Mouse (Mus musculus) midbrain, embryonic 12.5 days (tissue): ENCODE data around the gene Umod. TPM values are rescaled to one million over a fixed set of nuclear protein-coding genes. Genes with fewer than 3 reads are reported as not detected.

Experiments used
- ATAC-seq: fragments of 200-750 bp; cut with Nextera tagmentation; 2 replicates; pipeline ENCODE4 v1.8.0; 2017; ENCODE audit warnings: low read depth, moderate TSS enrichment, moderate library complexity; ENCODE audit not compliant: low FRiP score
- H3K27ac ChIP-seq: fragments of 300-500 bp; sonication (generic); replicated peaks from 2 replicates; pipeline ENCODE4 v1.5.1; 2016; ENCODE audit warnings: mild to moderate bottlenecking
- H3K27me3 ChIP-seq: fragments of 300-500 bp; sonication (generic); 2 replicates; pipeline ENCODE4 v1.6.1; 2016; ENCODE audit warnings: mild to moderate bottlenecking
- H3K36me3 ChIP-seq: fragments of 300-500 bp; sonication (generic); 2 replicates; pipeline ENCODE4 v1.6.1; 2016
- H3K4me1 ChIP-seq: fragments of 300-500 bp; sonication (generic); 2 replicates; pipeline ENCODE4 v1.6.1; 2016
- H3K4me2 ChIP-seq: fragments of 300-500 bp; sonication (generic); replicated peaks from 2 replicates; pipeline ENCODE4 v1.6.1; 2016; ENCODE audit warnings: mild to moderate bottlenecking, moderate library complexity
- H3K4me3 ChIP-seq: fragments of 300-500 bp; sonication (generic); 2 replicates; pipeline ENCODE4 v1.5.1; 2016; ENCODE audit warnings: mild to moderate bottlenecking
- H3K9ac ChIP-seq: fragments of 300-500 bp; sonication (generic); replicated peaks from 2 replicates; pipeline ENCODE4 v1.6.1; 2016; ENCODE audit warnings: mild to moderate bottlenecking, moderate library complexity
- H3K9me3 ChIP-seq: fragments of 300-500 bp; sonication (generic); 2 replicates; pipeline ENCODE4 v1.6.1; 2016; ENCODE audit warnings: mild to moderate bottlenecking
- WGBS: fragments of 180-500 bp; shearing (Covaris S2); methylation state at CpG from one replicate; pipeline ENCODE4 v1.1.7; 2016; 5-methylcytosine and 5-hydroxymethylcytosine counted together
- polyA plus RNA-seq: library from polyadenylated mRNA; unstranded; fragments of >200 nt; fragmentation: Nextera tagmentation; extraction: Ambion mirVana; gene quantifications from 2 replicates; pipeline ENCODE4 v1.2.1, GENCODE M21; 2016

Gene Umod
- polyA plus RNA-seq, result not detected in 2 replicates

GRCm38 (mm10) chr7:119479256-119479655, at the start of gene Umod:
Gene Umod (minus strand): TSS chr7:119479282.
- H3K4me3 ChIP-seq, result no peak within 1 kb of the TSS
- no peak within 1 kb of the TSS for H3K27ac ChIP-seq
- H3K4me2 ChIP-seq, result no peak within 1 kb of the TSS
- no peaks in the 10 kb centered on the region for H3K36me3 ChIP-seq
- no peak within 1 kb of the TSS for H3K9ac ChIP-seq
- H3K9me3 ChIP-seq, result no peaks in the 10 kb centered on the region
- H3K27me3 ChIP-seq, result no peaks in the 10 kb centered on the region
- ATAC-seq, result no peak
- H3K4me1 ChIP-seq, result no peaks in the 10 kb centered on the region

GRCm38 (mm10) chr7:119528617-119529016, 49.5 kb upstream of the Umod start:
- Histone ChIP-seq H3K27ac (no peak overlapping the region), H3K36me3 (no peaks in the 10 kb centered on the region), H3K9ac (no peak overlapping the region), H3K27me3 (no peaks in the 10 kb centered on the region), H3K4me3 (no peak overlapping the region), H3K4me2 (no peak overlapping the region), H3K4me1 (no peaks in the 10 kb centered on the region), H3K9me3 (no peaks in the 10 kb centered on the region)
- no peak for ATAC-seq
- WGBS, result 85% methylated on average over 7 of the region's 7 CpGs

- Histone ChIP-seq H3K9me3 (no peaks in the 10 kb centered on the region), H3K4me1 (no peaks in the 10 kb centered on the region), H3K27me3 (no peaks in the 10 kb centered on the region), H3K4me2 (no peak overlapping the region), H3K27ac (no peak overlapping the region), H3K4me3 (no peak overlapping the region), H3K9ac (no peak overlapping the region), H3K36me3 (no peaks in the 10 kb centered on the region)
- WGBS, result 78% methylated on average over 2 of the region's 2 CpGs
- ATAC-seq, result no peak
Measured at GRCm38 (mm10) chr7:119527548-119527947, 48.5 kb upstream of the Umod start.

DNA sequence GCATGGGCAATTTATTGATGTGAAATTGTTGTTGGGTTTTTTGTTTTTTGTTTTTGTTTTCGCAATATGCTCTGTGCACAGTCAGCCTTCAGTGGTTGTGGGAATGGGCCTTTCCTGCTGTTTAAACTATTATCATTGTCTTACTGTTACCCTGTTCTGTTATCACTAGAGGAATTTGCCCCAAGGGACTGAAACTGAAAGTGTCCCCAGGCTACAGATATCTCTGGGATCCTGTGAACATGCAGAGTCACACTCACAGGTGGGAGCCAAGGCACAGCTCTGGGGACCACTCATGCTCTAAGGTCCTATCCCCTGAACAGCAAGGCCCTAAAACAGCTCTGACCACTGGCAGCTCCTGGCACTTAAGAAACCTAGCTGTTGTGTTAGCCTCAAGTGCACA, 48.1 kb upstream of the Umod start:
- Histone ChIP-seq H3K9me3 (no peaks in the 10 kb centered on the region), H3K4me3 (no peak overlapping the region), H3K27ac (no peak overlapping the region), H3K4me2 (no peak overlapping the region), H3K9ac (no peak overlapping the region), H3K27me3 (no peaks in the 10 kb centered on the region), H3K36me3 (no peaks in the 10 kb centered on the region), H3K4me1 (no peaks in the 10 kb centered on the region)
- 97% methylated on average over 1 of the region's 1 CpGs for WGBS
- ATAC-seq, result no peak

DNA sequence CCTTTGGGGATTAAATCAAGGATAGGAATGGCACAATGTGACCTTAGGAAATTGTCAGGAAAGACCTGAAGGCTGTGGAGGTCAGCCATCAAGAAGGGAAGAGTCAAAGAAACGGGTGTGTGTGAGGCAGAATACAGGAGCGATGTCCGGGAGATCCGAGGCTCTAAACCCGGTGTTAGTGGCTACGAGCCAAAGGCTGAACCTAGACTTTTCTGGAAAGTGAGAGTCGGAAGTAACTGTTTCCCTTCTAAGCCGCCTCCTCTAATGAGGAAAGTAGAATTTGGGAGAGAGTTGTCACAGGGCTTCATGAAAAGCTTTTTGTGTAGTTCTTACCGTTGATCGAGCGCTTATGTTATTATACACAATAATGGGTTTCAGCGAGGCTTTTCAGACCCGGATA, 47.4 kb upstream of the Umod start:
- WGBS, result 62% methylated on average over 13 of the region's 13 CpGs
- Histone ChIP-seq H3K27me3 (no peaks in the 10 kb centered on the region), H3K4me2 (no peak overlapping the region), H3K4me3 (no peak overlapping the region), H3K27ac (no peak overlapping the region), H3K4me1 (no peaks in the 10 kb centered on the region), H3K9ac (no peak overlapping the region), H3K9me3 (no peaks in the 10 kb centered on the region), H3K36me3 (no peaks in the 10 kb centered on the region)
- no peak for ATAC-seq

DNA sequence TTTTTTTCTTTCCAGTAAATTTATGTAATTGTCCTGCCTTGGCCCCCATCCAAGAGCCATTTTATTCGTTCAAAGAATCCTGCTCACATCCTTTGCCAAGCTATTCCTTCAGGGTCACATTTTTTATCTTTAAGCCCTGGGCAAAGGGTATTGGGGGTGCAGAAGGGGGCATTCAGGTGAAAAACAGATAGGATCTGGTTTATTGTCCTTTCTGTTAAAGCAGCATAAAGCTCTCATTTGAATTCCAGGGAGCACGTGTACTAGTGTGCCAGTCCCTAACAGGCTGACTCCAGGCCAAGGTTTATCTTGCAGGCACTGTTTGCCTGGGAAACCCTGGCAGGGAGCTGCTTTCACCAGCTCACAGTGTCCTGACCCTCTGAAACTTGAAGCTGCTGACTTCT, 46.8 kb upstream of the Umod start:
- Histone ChIP-seq H3K27me3 (no peaks in the 10 kb centered on the region), H3K9me3 (no peaks in the 10 kb centered on the region), H3K4me3 (no peak overlapping the region), H3K27ac (no peak overlapping the region), H3K36me3 (no peaks in the 10 kb centered on the region), H3K4me2 (no peak overlapping the region), H3K9ac (no peak overlapping the region), H3K4me1 (no peaks in the 10 kb centered on the region)
- 37% methylated on average over 2 of the region's 2 CpGs for WGBS
- no peak for ATAC-seq

DNA sequence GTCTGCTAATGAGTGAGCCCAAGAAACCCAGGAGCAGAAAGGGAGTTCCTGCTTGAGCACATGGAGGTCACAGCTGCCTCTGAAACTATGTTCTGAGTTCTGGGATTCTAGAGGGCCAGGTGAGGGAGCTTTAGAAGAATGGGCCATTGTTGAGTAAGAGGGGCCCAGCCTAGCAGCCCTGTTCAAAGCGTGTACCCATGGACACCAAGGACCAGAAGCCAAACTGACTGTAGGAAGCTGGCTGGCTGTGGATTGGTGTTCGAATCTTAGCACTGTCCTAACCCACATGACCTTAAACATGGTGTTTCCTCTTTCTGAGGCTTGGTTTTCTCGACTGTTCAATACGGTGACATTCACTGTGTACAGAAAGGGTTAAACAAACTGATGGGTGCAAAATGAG, 44.3 kb upstream of the Umod start, which contains the start of gene Pdilt:
TSS of gene Pdilt (minus strand) at position 101 of the 400 bp plus-strand sequence.
- Histone ChIP-seq H3K27me3 (no peaks in the 10 kb centered on the region), H3K36me3 (no peaks in the 10 kb centered on the region), H3K9me3 (no peaks in the 10 kb centered on the region), H3K27ac (no peak within 1 kb of the TSS), H3K4me1 (no peaks in the 10 kb centered on the region), H3K4me3 (no peak within 1 kb of the TSS), H3K4me2 (no peak within 1 kb of the TSS), H3K9ac (no peak within 1 kb of the TSS)
- no peak for ATAC-seq
- WGBS, result 74% methylated on average over 4 of the region's 4 CpGs

DNA sequence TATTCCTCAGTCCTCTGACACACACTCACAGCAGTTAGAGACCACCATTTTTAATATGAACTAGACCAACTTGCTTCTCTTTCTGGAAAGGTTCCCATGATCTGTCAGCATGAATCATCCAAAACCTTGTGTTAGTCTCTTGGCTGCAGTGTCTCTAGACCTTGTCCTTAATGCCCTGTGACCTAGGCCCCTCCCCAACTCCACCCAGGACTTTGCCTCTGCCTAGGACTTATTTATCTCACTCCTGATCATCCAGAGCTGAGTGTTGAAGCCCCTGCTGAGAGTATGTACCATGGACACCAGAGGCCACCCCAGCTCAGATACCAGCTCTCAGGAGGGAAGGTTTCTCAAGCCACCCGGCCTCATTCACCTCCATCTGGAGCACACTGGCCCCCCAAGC, 43.3 kb upstream of the Umod start:
- H3K36me3 ChIP-seq, result no peaks in the 10 kb centered on the region
- H3K27me3 ChIP-seq, result no peaks in the 10 kb centered on the region
- 90% methylated on average over 1 of the region's 1 CpGs for WGBS
- H3K4me3 ChIP-seq, result no peak overlapping the region
- no peak overlapping the region for H3K27ac ChIP-seq
- no peak for ATAC-seq
- no peak overlapping the region for H3K4me2 ChIP-seq
- H3K9me3 ChIP-seq, result no peaks in the 10 kb centered on the region
- H3K4me1 ChIP-seq, result no peaks in the 10 kb centered on the region
- H3K9ac ChIP-seq, result no peak overlapping the region

DNA sequence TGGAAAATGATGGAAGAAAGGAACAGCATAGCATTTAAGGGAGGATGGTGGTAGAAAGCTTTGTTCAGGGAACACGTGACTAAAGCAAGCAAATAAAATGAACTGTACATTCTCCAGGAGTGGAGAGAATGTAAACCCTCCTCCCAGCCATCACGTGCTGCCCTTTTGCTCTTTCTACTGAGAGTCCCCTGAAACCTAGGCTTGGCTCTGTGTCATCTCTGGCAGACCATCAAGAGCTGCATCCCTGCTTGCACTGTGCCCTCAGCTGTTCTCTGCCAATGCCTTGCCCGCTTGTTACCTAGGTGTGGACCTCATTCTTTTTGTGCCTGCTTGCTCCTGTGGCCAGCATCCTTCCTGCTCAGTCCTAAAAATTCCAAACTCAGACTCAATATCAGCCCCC, 42.7 kb upstream of the Umod start:
- no peak overlapping the region for H3K4me2 ChIP-seq
- no peak for ATAC-seq
- H3K27ac ChIP-seq, result no peak overlapping the region
- H3K4me1 ChIP-seq, result no peaks in the 10 kb centered on the region
- H3K36me3 ChIP-seq, result no peaks in the 10 kb centered on the region
- H3K4me3 ChIP-seq, result no peak overlapping the region
- H3K27me3 ChIP-seq, result no peaks in the 10 kb centered on the region
- H3K9ac ChIP-seq, result no peak overlapping the region
- no peaks in the 10 kb centered on the region for H3K9me3 ChIP-seq
- 81% methylated on average over 3 of the region's 3 CpGs for WGBS

- H3K27ac ChIP-seq, result no peak overlapping the region
- ATAC-seq, result 0 out of 2 replicates have a peak, but pooled peaks have one; percentile 30
- H3K27me3 ChIP-seq, result no peaks in the 10 kb centered on the region
- no peaks in the 10 kb centered on the region for H3K36me3 ChIP-seq
- WGBS, result 39% methylated on average over 5 of the region's 5 CpGs
- no peak overlapping the region for H3K4me2 ChIP-seq
- H3K4me1 ChIP-seq, result no peaks in the 10 kb centered on the region
- no peak overlapping the region for H3K9ac ChIP-seq
- no peak overlapping the region for H3K4me3 ChIP-seq
- no peaks in the 10 kb centered on the region for H3K9me3 ChIP-seq
Measured at GRCm38 (mm10) chr7:119519654-119520053, 40.6 kb upstream of the Umod start.

DNA sequence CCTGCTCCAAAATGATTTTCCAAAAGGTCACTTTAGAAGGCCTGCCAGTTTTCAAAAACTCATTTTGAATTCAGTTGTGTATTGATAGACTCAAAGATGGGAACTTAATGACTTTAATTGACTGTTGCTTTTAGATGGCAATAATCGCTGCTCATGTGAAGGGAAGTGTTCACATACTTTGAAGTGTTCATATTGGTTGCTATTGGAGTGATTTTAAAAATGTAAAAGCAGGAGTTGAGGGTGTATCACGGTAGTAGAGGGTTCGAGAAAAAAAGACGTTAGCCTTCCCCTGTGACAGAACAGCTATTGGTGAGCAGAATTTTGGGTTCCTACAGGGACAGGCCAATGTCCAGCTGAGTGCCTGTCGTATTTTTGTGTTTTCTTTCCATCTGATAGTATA, 40.1 kb upstream of the Umod start, which contains the start of gene Acsm5:
TSS of gene Acsm5 (plus strand) at position 301 of the 400 bp plus-strand sequence.
- no peak within 1 kb of the TSS for H3K27ac ChIP-seq
- no peak for ATAC-seq
- H3K9me3 ChIP-seq, result no peaks in the 10 kb centered on the region
- H3K9ac ChIP-seq, result no peak within 1 kb of the TSS
- no peaks in the 10 kb centered on the region for H3K4me1 ChIP-seq
- WGBS, result 75% methylated on average over 5 of the region's 5 CpGs
- no peaks in the 10 kb centered on the region for H3K27me3 ChIP-seq
- H3K4me2 ChIP-seq, result no peak within 1 kb of the TSS
- H3K36me3 ChIP-seq, result no peaks in the 10 kb centered on the region
- H3K4me3 ChIP-seq, result no peak within 1 kb of the TSS

DNA sequence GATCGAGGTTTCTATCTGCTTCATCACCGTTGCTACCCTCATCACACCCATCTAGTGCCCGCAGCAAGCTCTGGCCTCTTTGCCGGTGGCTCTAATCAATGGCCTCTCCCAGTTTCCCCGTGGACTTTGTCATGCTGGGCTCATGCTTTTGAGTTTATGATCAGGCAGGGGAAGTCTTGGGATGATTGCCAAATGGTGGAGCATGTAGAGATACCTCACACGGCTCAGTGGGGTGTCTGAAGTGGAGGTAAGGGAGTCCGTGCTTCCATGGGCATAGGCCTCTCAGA, 37.1 kb upstream of the Umod start:
- Histone ChIP-seq H3K36me3 (no peaks in the 10 kb centered on the region), H3K9ac (no peak overlapping the region), H3K27ac (no peak overlapping the region), H3K4me3 (no peak overlapping the region), H3K4me1 (no peaks in the 10 kb centered on the region), H3K9me3 (no peaks in the 10 kb centered on the region), H3K4me2 (no peak overlapping the region), H3K27me3 (no peaks in the 10 kb centered on the region)
- no peak for ATAC-seq
- WGBS, result 88% methylated on average over 7 of the region's 7 CpGs

GRCm38 (mm10) chr7:119515492-119516271, 36.6 kb upstream of the Umod start:
- WGBS, result 76% methylated on average over 10 of the region's 10 CpGs
- Histone ChIP-seq H3K4me2 (no peak overlapping the region), H3K27me3 (no peaks in the 10 kb centered on the region), H3K9me3 (no peaks in the 10 kb centered on the region), H3K36me3 (no peaks in the 10 kb centered on the region), H3K4me1 (no peaks in the 10 kb centered on the region), H3K9ac (no peak overlapping the region), H3K4me3 (no peak overlapping the region), H3K27ac (no peak overlapping the region)
- ATAC-seq, result no peak
